Mouse (Mus musculus): ENCODE measurements around the gene Nol9. TPM values are rescaled to one million over a fixed set of nuclear protein-coding genes. Genes with fewer than 3 reads are reported as not detected.
"Not testable (repeated sequence)": the region's sequence is repeated elsewhere in the genome, so short reads cannot be mapped to it uniquely, and the experiment has no call there.

Gene Nol9
- polyA plus RNA-seq, 1 experiment from 2014 or later = 41.0 TPM

GRCm38 (mm10) chr4:152029087-152029486 lies 10.0 kb upstream of the Nol9 start:
- Histone ChIP-seq H3K9me3 (ENCODE audit: control insufficient read depth, low read length) (no peaks in the 10 kb centered on the region), H3K4me2 (ENCODE audit: low read depth, low read length, severe bottlenecking) (no peak overlapping the region), H3K36me3 (ENCODE audit: control insufficient read depth, insufficient read depth, low read length) (peaks cover 3% of the 10 kb centered on the region; the same call in 1 of the 2 replicates), H3K4me1 (replicated peaks; ENCODE audit: control insufficient read depth, insufficient read depth, low read length) (peaks cover 24% of the 10 kb centered on the region), H3K27ac (ENCODE audit: low read depth, low read length) (no peak overlapping the region), H3K9ac (ENCODE audit: low read length) (no peak overlapping the region), H3K27me3 (ENCODE audit: control insufficient read depth, insufficient read depth, low read length) (no peaks in the 10 kb centered on the region; the same call in 1 of the 2 replicates), H3K4me3 (ENCODE audit: low read depth, low read length) (no peak overlapping the region)
- WGBS = 50% methylated on average over 5 of the region's 5 CpGs
- DNase-seq (ENCODE audit: low spot score) = no peak
- no peak for ATAC-seq (replicated peaks; ENCODE audit: low FRiP score)

DNA sequence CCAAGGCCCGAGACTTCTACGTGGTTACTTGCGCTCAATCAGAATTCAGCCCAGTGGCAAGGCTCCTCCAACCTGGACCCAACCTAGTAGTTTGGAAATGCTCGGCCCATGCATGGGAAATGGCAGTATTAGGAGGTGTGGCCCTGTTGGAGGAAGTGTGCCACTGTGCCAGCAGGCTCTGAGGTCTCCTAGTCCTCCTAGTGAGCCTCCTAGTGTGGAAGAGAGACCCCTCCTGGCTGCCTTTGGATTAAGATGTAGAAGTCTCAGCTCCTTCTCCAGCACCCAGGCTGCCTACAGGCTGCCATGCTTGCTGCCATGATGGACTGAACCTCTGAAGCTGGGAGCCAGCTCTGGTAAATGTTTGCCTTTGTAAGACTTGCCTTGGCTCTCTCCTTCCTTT lies 9.1 kb upstream of the Nol9 start:
- DNase-seq (ENCODE audit: low spot score) (no peak), ATAC-seq (replicated peaks; ENCODE audit: low FRiP score) (no peak)

GRCm38 (mm10) chr4:152032922-152033321 lies 6.2 kb upstream of the Nol9 start:
- no peak for ATAC-seq (replicated peaks; ENCODE audit: low FRiP score)

More for the DNA sequence above, 9.1 kb upstream of the Nol9 start:
- Histone ChIP-seq H3K9me3 (ENCODE audit: control insufficient read depth, low read length) (no peaks in the 10 kb centered on the region), H3K27me3 (ENCODE audit: control insufficient read depth, insufficient read depth, low read length) (no peaks in the 10 kb centered on the region; the same call in 1 of the 2 replicates), H3K9ac (ENCODE audit: low read length) (no peak overlapping the region), H3K4me3 (ENCODE audit: low read depth, low read length) (no peak overlapping the region), H3K4me2 (ENCODE audit: low read depth, low read length, severe bottlenecking) (no peak overlapping the region), H3K27ac (ENCODE audit: low read depth, low read length) (no peak overlapping the region), H3K36me3 (ENCODE audit: control insufficient read depth, insufficient read depth, low read length) (no peaks in the 10 kb centered on the region; the same call in 1 of the 2 replicates), H3K4me1 (replicated peaks; ENCODE audit: control insufficient read depth, insufficient read depth, low read length) (peaks cover 24% of the 10 kb centered on the region)
- 77% methylated on average over 4 of the region's 4 CpGs for WGBS

DNA sequence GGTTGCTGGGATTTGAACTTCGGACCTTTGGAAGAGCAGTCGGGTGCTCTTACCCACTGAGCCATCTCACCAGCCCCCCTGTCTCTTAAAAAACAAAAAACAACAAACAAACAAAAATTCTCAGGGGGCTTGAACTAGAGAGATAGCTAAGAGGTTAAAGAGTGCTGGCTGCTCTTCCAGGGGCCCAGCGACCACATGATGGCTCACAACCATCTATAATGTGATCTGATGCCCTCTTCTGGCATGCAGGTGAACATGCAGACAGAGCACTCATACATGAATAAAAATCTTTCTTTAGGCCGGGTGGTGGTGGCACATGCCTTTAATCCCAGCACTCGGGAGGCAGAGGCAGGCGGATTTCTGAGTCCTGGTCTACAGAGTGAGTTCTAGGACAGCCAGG lies 2.7 kb upstream of the Nol9 start:
- not testable (repeated sequence) for DNase-seq (ENCODE audit: low spot score); H3K9me3 ChIP-seq (ENCODE audit: control insufficient read depth, low read length); H3K4me3 ChIP-seq (ENCODE audit: low read depth, low read length); ATAC-seq (replicated peaks; ENCODE audit: low FRiP score); H3K9ac ChIP-seq (ENCODE audit: low read length); H3K27ac ChIP-seq (ENCODE audit: low read depth, low read length); H3K36me3 ChIP-seq (ENCODE audit: control insufficient read depth, insufficient read depth, low read length); H3K4me1 ChIP-seq (replicated peaks; ENCODE audit: control insufficient read depth, insufficient read depth, low read length); H3K27me3 ChIP-seq (ENCODE audit: control insufficient read depth, insufficient read depth, low read length); H3K4me2 ChIP-seq (ENCODE audit: low read depth, low read length, severe bottlenecking)
- 92% methylated on average over 6 of the region's 6 CpGs for WGBS

More at GRCm38 (mm10) chr4:152032922-152033321, 6.2 kb upstream of the Nol9 start:
- Histone ChIP-seq H3K4me2 (ENCODE audit: low read depth, low read length, severe bottlenecking) (no peak overlapping the region), H3K27me3 (ENCODE audit: control insufficient read depth, insufficient read depth, low read length) (no peaks in the 10 kb centered on the region; the same call in 1 of the 2 replicates), H3K9ac (ENCODE audit: low read length) (no peak overlapping the region), H3K4me1 (replicated peaks; ENCODE audit: control insufficient read depth, insufficient read depth, low read length) (peaks cover 8% of the 10 kb centered on the region), H3K4me3 (ENCODE audit: low read depth, low read length) (no peak overlapping the region), H3K36me3 (ENCODE audit: control insufficient read depth, insufficient read depth, low read length) (no peaks in the 10 kb centered on the region), H3K9me3 (ENCODE audit: control insufficient read depth, low read length) (no peaks in the 10 kb centered on the region), H3K27ac (ENCODE audit: low read depth, low read length) (no peak overlapping the region)
- WGBS = 92% methylated on average over 13 of the region's 13 CpGs
- no peak for DNase-seq (ENCODE audit: low spot score)

- WGBS = 50% methylated on average over 10 of the region's 10 CpGs
These were observed 716 bp upstream of the Nol9 start, which contains the start of gene Tas1r1 for GRCm38 (mm10) chr4:152038225-152038984. Gene Tas1r1, minus strand, starts transcription at chr4:152038568.

GRCm38 (mm10) chr4:152039831-152040310 lies 750 bp downstream of the Nol9 start:
- Histone ChIP-seq H3K27ac (ENCODE audit: low read depth, low read length) (no peak overlapping the region), H3K9me3 (ENCODE audit: control insufficient read depth, low read length) (no peaks in the 10 kb centered on the region), H3K27me3 (ENCODE audit: control insufficient read depth, insufficient read depth, low read length) (no peaks in the 10 kb centered on the region), H3K4me1 (replicated peaks; ENCODE audit: control insufficient read depth, insufficient read depth, low read length) (peaks cover 9% of the 10 kb centered on the region), H3K4me3 (ENCODE audit: low read depth, low read length) (peak overlapping the region; percentile 99), H3K36me3 (ENCODE audit: control insufficient read depth, insufficient read depth, low read length) (peaks cover 18% of the 10 kb centered on the region), H3K4me2 (ENCODE audit: low read depth, low read length, severe bottlenecking) (peak overlapping the region; percentile 61), H3K9ac (ENCODE audit: low read length) (peak overlapping the region; percentile 92)
- no peak for DNase-seq (ENCODE audit: low spot score)
- 3% methylated on average over 25 of the region's 25 CpGs for WGBS
- no peak for ATAC-seq (replicated peaks; ENCODE audit: low FRiP score)

More at GRCm38 (mm10) chr4:152038225-152038984, 716 bp upstream of the Nol9 start, which contains the start of gene Tas1r1:
- ATAC-seq (replicated peaks; ENCODE audit: low FRiP score) (no peak), DNase-seq (ENCODE audit: low spot score) (no peak)
- H3K4me2 ChIP-seq (ENCODE audit: low read depth, low read length, severe bottlenecking) = peak within 1 kb of the TSS; percentile 61
- H3K4me3 ChIP-seq (ENCODE audit: low read depth, low read length) = peak within 1 kb of the TSS; percentile 99
- H3K36me3 ChIP-seq (ENCODE audit: control insufficient read depth, insufficient read depth, low read length) = peaks cover 15% of the 10 kb centered on the region
- no peaks in the 10 kb centered on the region for H3K9me3 ChIP-seq (ENCODE audit: control insufficient read depth, low read length)
- no peaks in the 10 kb centered on the region for H3K27me3 ChIP-seq (ENCODE audit: control insufficient read depth, insufficient read depth, low read length)
- peaks cover 9% of the 10 kb centered on the region for H3K4me1 ChIP-seq (replicated peaks; ENCODE audit: control insufficient read depth, insufficient read depth, low read length)
- H3K27ac ChIP-seq (ENCODE audit: low read depth, low read length) = no peak within 1 kb of the TSS
- H3K9ac ChIP-seq (ENCODE audit: low read length) = peak within 1 kb of the TSS; percentile 92

DNA sequence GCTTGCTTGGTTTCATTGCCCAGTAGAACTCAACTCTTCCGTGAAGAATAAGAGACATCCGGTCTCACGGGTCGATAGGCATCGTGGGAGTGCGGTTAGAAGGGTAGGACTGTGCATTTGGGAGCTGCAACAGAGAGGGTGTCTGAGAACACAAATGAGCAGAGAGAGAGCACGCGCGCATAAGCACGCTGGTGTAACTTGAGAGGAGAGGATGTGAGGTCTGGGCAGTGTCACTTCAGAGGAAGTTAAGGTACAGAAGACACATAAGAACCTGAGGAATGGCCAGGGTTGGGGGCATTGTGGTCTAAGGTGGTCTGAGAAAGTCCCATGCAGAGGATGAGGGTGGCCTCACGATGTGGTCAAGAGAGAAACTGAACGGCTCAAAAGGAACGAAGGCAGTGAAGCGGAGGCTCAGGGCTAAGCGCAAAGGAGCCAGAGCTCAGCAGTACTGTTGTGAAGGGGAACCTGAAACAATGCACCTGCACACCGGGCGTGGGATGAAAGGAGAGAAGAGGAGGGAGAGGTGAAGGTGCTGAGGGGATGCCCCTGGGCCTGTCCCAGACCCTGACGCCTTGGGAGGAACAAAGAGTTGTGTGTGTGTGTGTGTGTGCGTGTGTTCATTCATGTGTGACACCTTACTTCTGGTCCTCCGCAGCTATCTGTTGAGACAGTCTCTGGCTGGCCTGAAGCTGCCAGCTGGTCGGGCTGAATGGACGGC lies 3.0 kb downstream of the Nol9 start:
- Histone ChIP-seq H3K4me2 (ENCODE audit: low read depth, low read length, severe bottlenecking) (no peak overlapping the region), H3K4me1 (replicated peaks; ENCODE audit: control insufficient read depth, insufficient read depth, low read length) (peaks cover 9% of the 10 kb centered on the region), H3K9ac (ENCODE audit: low read length) (no peak overlapping the region), H3K4me3 (ENCODE audit: low read depth, low read length) (no peak overlapping the region), H3K9me3 (ENCODE audit: control insufficient read depth, low read length) (no peaks in the 10 kb centered on the region), H3K36me3 (ENCODE audit: control insufficient read depth, insufficient read depth, low read length) (peaks cover 21% of the 10 kb centered on the region), H3K27ac (ENCODE audit: low read depth, low read length) (no peak overlapping the region), H3K27me3 (ENCODE audit: control insufficient read depth, insufficient read depth, low read length) (no peaks in the 10 kb centered on the region)
- 95% methylated on average over 22 of the region's 22 CpGs for WGBS
- DNase-seq (ENCODE audit: low spot score) = no peak
- no peak for ATAC-seq (replicated peaks; ENCODE audit: low FRiP score)

DNA sequence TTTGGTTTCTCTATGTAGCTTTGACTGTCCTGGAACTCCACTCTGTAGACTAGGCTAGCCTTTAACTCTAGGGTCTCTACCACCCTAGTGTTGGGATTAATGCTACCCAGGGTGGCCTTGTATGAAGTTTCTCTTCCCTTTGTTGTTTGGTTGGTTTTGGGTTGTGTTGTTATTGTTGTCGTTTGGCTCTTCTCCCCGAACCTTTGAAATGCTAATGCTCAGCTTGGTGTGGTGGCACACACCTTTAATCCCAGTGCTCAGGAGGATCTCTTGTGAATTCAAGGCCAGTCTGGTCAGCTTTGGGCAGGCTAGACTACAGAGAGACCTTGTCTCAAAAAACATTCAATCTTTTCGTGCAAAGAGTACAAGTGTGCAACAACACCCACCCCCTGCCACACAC lies 4.0 kb downstream of the Nol9 start:
- peaks cover 24% of the 10 kb centered on the region for H3K36me3 ChIP-seq (ENCODE audit: control insufficient read depth, insufficient read depth, low read length)
- DNase-seq (ENCODE audit: low spot score) = no peak
- no peak overlapping the region for H3K27ac ChIP-seq (ENCODE audit: low read depth, low read length)
- H3K27me3 ChIP-seq (ENCODE audit: control insufficient read depth, insufficient read depth, low read length) = no peaks in the 10 kb centered on the region
- 85% methylated on average over 3 of the region's 3 CpGs for WGBS
- ATAC-seq (replicated peaks; ENCODE audit: low FRiP score) = no peak
- H3K9ac ChIP-seq (ENCODE audit: low read length) = no peak overlapping the region
- no peak overlapping the region for H3K4me3 ChIP-seq (ENCODE audit: low read depth, low read length)
- H3K9me3 ChIP-seq (ENCODE audit: control insufficient read depth, low read length) = no peaks in the 10 kb centered on the region
- peaks cover 9% of the 10 kb centered on the region for H3K4me1 ChIP-seq (replicated peaks; ENCODE audit: control insufficient read depth, insufficient read depth, low read length)
- no peak overlapping the region for H3K4me2 ChIP-seq (ENCODE audit: low read depth, low read length, severe bottlenecking)

All from forebrain, embryonic 11.5 days (tissue).